Mouse (Mus musculus) olfactory bulb, adult 2 months (tissue): Measurements from ENCODE around the gene Ccp110.

Source experiments
- CTCF ChIP-seq: fragments of 200-500 bp; IDR thresholded peaks from 2 replicates; pipeline ENCODE4 v1.5.1; 2012; ENCODE audit warnings: low read depth, mild to moderate bottlenecking, low read length, moderate library complexity; ENCODE audit not compliant: insufficient read depth
- POLR2A ChIP-seq: fragments of 200-500 bp; IDR thresholded peaks from 2 replicates; pipeline ENCODE4 v1.6.1; 2012; ENCODE audit warnings: mild to moderate bottlenecking, low read depth, low read length, moderate library complexity; ENCODE audit not compliant: insufficient read depth

- TF ChIP-seq POLR2A (no peak), CTCF (no peak)
These were observed 5.9 kb upstream of the Ccp110 start for GRCm38 (mm10) chr7:118706488-118706887.
